Mouse (Mus musculus) liver, embryonic 16.5 days (tissue): ENCODE results near the gene Mtx3. TPM values are rescaled to one million over a fixed set of nuclear protein-coding genes. Genes with fewer than 3 reads are reported as not detected.

ENCODE experiments used
- ATAC-seq: fragments of 200-750 bp; cut with Nextera tagmentation; 2 replicates; pipeline ENCODE4 v1.8.0; 2017; ENCODE audit warnings: low read depth, mild to moderate bottlenecking, moderate number of reproducible peaks, moderate library complexity
- H3K27ac ChIP-seq: fragments of 300-500 bp; sonication (generic); 2 replicates; pipeline ENCODE4 v1.5.1; 2014; ENCODE audit warnings: mild to moderate bottlenecking, low read length
- H3K27me3 ChIP-seq: fragments of 300-500 bp; sonication (generic); 2 replicates; pipeline ENCODE4 v1.6.1; 2014; ENCODE audit warnings: low read depth, low read length, mixed read lengths; ENCODE audit not compliant: control insufficient read depth, insufficient read depth
- H3K36me3 ChIP-seq: fragments of 300-500 bp; sonication (generic); 2 replicates; pipeline ENCODE4 v1.6.1; 2014; ENCODE audit warnings: mild to moderate bottlenecking; ENCODE audit not compliant: control insufficient read depth, insufficient read depth
- H3K4me1 ChIP-seq: fragments of 300-500 bp; sonication (generic); 2 replicates; pipeline ENCODE4 v1.6.1; 2014; ENCODE audit warnings: low read depth, low read length, mixed read lengths; ENCODE audit not compliant: control insufficient read depth
- H3K4me2 ChIP-seq: fragments of 300-500 bp; sonication (generic); 2 replicates; pipeline ENCODE4 v1.6.1; 2014; ENCODE audit warnings: low read depth, low read length, mixed read lengths
- H3K4me3 ChIP-seq: fragments of 300-500 bp; sonication (generic); 2 replicates; pipeline ENCODE4 v1.5.1; 2014; ENCODE audit warnings: low read depth, mild to moderate bottlenecking, low read length
- H3K9ac ChIP-seq: fragments of 300-500 bp; sonication (generic); 2 replicates; pipeline ENCODE4 v1.6.1; 2014; ENCODE audit warnings: low read depth, low read length
- H3K9me3 ChIP-seq: fragments of 300-500 bp; sonication (generic); replicated peaks from 2 replicates; pipeline ENCODE4 v1.6.1; 2016; ENCODE audit warnings: low read length; ENCODE audit not compliant: control insufficient read depth
- WGBS: fragments of 180-500 bp; shearing (Covaris S2); extraction: QIAGEN DNeasy Blood & Tissue Kit; methylation state at CpG from one replicate; pipeline ENCODE4 v1.1.7; 2014; ENCODE audit not compliant: insufficient replicate concordance; 5-methylcytosine and 5-hydroxymethylcytosine counted together
- polyA plus RNA-seq: library from polyadenylated mRNA; unstranded; fragments of >200 nt; fragmentation: Nextera tagmentation; extraction: Ambion mirVana; gene quantifications from 2 replicates; pipeline ENCODE4 v1.2.1, GENCODE M21; 2015

Mtx3 gene
- polyA plus RNA-seq, 1 experiment from 2014 or later = 0.54 TPM

DNA sequence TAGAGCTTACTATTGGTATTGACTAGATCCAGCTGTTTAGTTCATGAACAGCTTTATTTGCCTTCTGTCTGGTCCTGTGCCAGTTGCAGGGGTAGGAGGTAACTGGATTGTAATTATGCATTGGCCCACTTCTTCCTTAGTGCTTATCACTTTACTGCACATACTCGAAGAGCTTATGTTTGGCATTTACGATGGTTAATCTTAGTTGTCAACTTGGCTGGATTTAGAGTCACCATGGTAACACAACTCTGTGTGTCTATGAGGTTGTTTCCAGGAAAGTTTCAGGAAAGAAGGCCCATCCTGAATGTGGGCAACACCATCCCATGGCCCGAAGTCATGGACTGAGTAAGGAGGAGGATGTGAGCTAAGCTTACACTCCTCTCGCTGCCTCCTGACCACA, 11.4 kb upstream of the Mtx3 start:
- Histone ChIP-seq H3K4me1 (no peaks in the 10 kb centered on the region), H3K4me2 (no peak overlapping the region), H3K27ac (no peak overlapping the region), H3K36me3 (no peaks in the 10 kb centered on the region), H3K9ac (no peak overlapping the region), H3K9me3 (no peaks in the 10 kb centered on the region), H3K27me3 (no peaks in the 10 kb centered on the region), H3K4me3 (no peak overlapping the region)
- 73% methylated on average over 4 of the region's 4 CpGs for WGBS
- ATAC-seq = no peak

- Histone ChIP-seq H3K36me3 (peaks cover 5% of the 10 kb centered on the region; the same call in 1 of the 2 replicates), H3K9ac (no peak overlapping the region), H3K4me3 (no peak overlapping the region), H3K9me3 (no peaks in the 10 kb centered on the region), H3K27ac (peak overlapping the region; percentile 24; the same call in 1 of the 2 replicates), H3K27me3 (no peaks in the 10 kb centered on the region), H3K4me2 (no peak overlapping the region), H3K4me1 (peaks cover 21% of the 10 kb centered on the region)
- ATAC-seq = no peak
- WGBS = 76% methylated on average over 4 of the region's 4 CpGs
Measured at GRCm38 (mm10) chr13:92846438-92846837, 1.9 kb downstream of the Mtx3 start.

GRCm38 (mm10) chr13:92847336-92847735, 2.8 kb downstream of the Mtx3 start:
- no peaks in the 10 kb centered on the region for H3K9me3 ChIP-seq
- no peak overlapping the region for H3K9ac ChIP-seq
- H3K4me2 ChIP-seq = peak overlapping the region; percentile 1; the same call in 1 of the 2 replicates
- H3K4me1 ChIP-seq = peaks cover 21% of the 10 kb centered on the region
- no peaks in the 10 kb centered on the region for H3K27me3 ChIP-seq
- ATAC-seq = peak; percentile 48
- H3K36me3 ChIP-seq = peaks cover 5% of the 10 kb centered on the region; the same call in 1 of the 2 replicates
- WGBS = 35% methylated on average over 7 of the region's 7 CpGs
- H3K4me3 ChIP-seq = no peak overlapping the region
- H3K27ac ChIP-seq = peak overlapping the region; percentile 51

DNA sequence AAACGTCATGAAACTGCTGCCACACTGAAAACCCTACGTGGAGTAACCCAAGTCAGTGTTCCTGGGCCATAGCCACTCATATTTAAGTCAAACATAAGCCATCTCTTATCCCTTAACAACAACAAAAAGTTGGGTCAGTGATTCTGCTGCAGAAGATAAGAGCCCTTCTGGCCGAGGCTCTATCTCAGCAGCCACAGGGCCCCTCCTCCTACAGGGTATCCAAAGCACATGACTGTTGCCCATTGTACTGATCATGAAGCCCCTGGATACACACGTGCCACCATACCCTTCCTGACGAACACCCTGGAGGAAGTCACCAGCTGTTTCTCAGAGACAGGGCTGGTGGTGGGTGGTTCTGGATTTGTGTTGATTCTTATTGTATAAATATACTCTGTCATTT, 3.4 kb downstream of the Mtx3 start:
- Histone ChIP-seq H3K36me3 (peaks cover 5% of the 10 kb centered on the region; the same call in 1 of the 2 replicates), H3K27ac (peak overlapping the region; percentile 35; the same call in 1 of the 2 replicates), H3K27me3 (no peaks in the 10 kb centered on the region), H3K9ac (no peak overlapping the region), H3K4me3 (no peak overlapping the region), H3K9me3 (no peaks in the 10 kb centered on the region), H3K4me2 (0 out of 2 replicates have a peak overlapping the region, but pooled peaks have one; percentile 1), H3K4me1 (peaks cover 21% of the 10 kb centered on the region)
- 20% methylated on average over 5 of the region's 5 CpGs for WGBS
- peak; percentile 85 for ATAC-seq

- no peak overlapping the region for H3K4me2 ChIP-seq
- H3K36me3 ChIP-seq = no peaks in the 10 kb centered on the region; the same call in 1 of the 2 replicates
- no peak overlapping the region for H3K4me3 ChIP-seq
- WGBS = 63% methylated on average over 4 of the region's 4 CpGs
- no peaks in the 10 kb centered on the region for H3K27me3 ChIP-seq
- no peak overlapping the region for H3K9ac ChIP-seq
- no peaks in the 10 kb centered on the region for H3K4me1 ChIP-seq
- no peak overlapping the region for H3K27ac ChIP-seq
- ATAC-seq = no peak
- H3K9me3 ChIP-seq = no peaks in the 10 kb centered on the region
Measured at GRCm38 (mm10) chr13:92855901-92856300, 11.3 kb downstream of the Mtx3 start.

DNA sequence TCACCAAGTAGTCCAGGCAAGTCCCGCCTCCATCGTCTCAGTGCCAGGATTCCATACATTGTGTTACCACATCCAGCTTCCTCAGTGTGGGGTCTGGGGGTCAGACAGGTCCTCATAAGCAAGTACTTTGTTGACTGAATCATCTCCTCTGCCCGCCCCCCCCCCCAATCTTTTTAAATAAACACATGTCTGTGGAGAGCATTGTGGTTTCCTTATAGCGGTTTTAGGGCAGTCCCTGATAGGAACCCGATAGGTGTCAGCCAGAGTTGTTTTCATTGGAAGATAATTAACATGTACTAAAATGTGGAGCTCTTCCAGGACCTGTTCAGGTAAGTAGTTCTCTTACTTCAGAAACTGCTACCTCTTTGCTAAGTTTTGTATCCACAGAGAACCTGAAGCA, 14.2 kb downstream of the Mtx3 start:
- H3K36me3 ChIP-seq = no peaks in the 10 kb centered on the region; the same call in 1 of the 2 replicates
- WGBS = 28% methylated on average over 5 of the region's 5 CpGs
- H3K27me3 ChIP-seq = no peaks in the 10 kb centered on the region
- H3K4me3 ChIP-seq = no peak overlapping the region
- ATAC-seq = no peak
- H3K9me3 ChIP-seq = no peaks in the 10 kb centered on the region
- H3K9ac ChIP-seq = no peak overlapping the region
- no peaks in the 10 kb centered on the region for H3K4me1 ChIP-seq
- no peak overlapping the region for H3K4me2 ChIP-seq
- no peak overlapping the region for H3K27ac ChIP-seq

DNA sequence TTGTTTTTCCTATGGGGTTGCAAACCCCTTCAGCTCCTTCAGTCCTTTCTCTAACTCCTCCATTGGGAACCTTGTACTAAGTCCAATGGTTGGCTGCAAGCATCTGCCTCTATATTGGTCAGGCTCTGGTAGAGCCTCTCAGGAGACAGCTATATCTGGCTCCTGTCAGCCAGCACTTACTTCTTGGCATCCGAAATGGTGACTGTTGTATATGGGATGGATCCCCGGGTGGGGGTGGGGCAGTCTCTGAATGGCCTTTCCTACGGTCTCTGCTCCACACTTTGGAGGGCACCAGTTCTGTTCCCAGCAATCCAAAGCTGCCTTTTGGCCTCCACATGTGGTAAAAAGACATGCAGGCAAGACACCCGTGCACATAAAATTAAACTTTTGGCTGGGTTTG, 15.4 kb downstream of the Mtx3 start:
- Histone ChIP-seq H3K36me3 (no peaks in the 10 kb centered on the region; the same call in 1 of the 2 replicates), H3K4me1 (no peaks in the 10 kb centered on the region), H3K9ac (no peak overlapping the region), H3K27ac (no peak overlapping the region), H3K4me2 (no peak overlapping the region), H3K4me3 (no peak overlapping the region), H3K9me3 (no peaks in the 10 kb centered on the region), H3K27me3 (no peaks in the 10 kb centered on the region)
- 44% methylated on average over 4 of the region's 4 CpGs for WGBS
- ATAC-seq = no peak

DNA sequence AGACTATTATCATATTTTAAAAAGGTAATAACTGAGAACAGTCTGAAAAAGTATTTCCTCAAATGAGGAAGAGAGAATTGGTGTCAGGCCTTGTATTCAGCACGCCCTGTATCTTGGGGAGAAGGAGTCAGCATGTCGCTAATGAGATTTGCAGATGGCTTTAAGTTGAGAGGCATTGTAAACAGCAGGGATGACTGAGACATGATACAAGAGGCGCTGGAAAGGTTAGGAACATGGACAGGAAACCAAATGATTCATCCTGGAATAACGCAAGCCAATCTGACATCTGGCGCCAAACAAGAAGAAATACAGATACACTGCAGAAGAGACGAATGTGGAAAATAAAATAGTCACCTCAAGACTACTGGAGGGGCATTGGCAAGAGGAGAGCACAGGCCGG, 20.8 kb downstream of the Mtx3 start:
- Histone ChIP-seq H3K9ac (no peak overlapping the region), H3K4me3 (no peak overlapping the region), H3K4me1 (no peaks in the 10 kb centered on the region), H3K4me2 (no peak overlapping the region), H3K36me3 (no peaks in the 10 kb centered on the region), H3K27me3 (no peaks in the 10 kb centered on the region), H3K27ac (no peak overlapping the region), H3K9me3 (no peaks in the 10 kb centered on the region)
- ATAC-seq = no peak
- 60% methylated on average over 7 of the region's 7 CpGs for WGBS

GRCm38 (mm10) chr13:92866680-92867079, 22.1 kb downstream of the Mtx3 start:
- Histone ChIP-seq H3K4me1 (no peaks in the 10 kb centered on the region), H3K27ac (no peak overlapping the region), H3K36me3 (no peaks in the 10 kb centered on the region), H3K9me3 (no peaks in the 10 kb centered on the region), H3K4me2 (no peak overlapping the region), H3K4me3 (no peak overlapping the region), H3K9ac (no peak overlapping the region), H3K27me3 (no peaks in the 10 kb centered on the region)
- 48% methylated on average over 1 of the region's 1 CpGs for WGBS
- no peak for ATAC-seq
